Mouse (Mus musculus): Measurements from ENCODE around the gene Olfr676.
"Not testable (repeated sequence)": the region's sequence is repeated elsewhere in the genome, so short reads cannot be mapped to it uniquely, and the experiment has no call there.

Gene Olfr676

GRCm38 (mm10) chr7:105032398-105032797 is at the start of gene Olfr676:
TSS of gene Olfr676 (plus strand) at chr7:105032698.
- DNase-seq (ENCODE audit: low read depth in 1 of 2, low spot score in 2 of 2): no peak

- no peak for DNase-seq (ENCODE audit: low read depth in 1 of 2, low spot score in 2 of 2)
Observed at GRCm38 (mm10) chr7:105001929-105002328, 30.6 kb upstream of the Olfr676 start, which contains the start of gene Olfr672. TSS of gene Olfr672 (minus strand) at chr7:105002029.

GRCm38 (mm10) chr7:105022530-105022929 is 10.0 kb upstream of the Olfr676 start:
- DNase-seq (ENCODE audit: low read depth in 1 of 2, low spot score in 2 of 2): no peak

- DNase-seq (ENCODE audit: low read depth in 1 of 2, low spot score in 2 of 2): no peak
Observed at GRCm38 (mm10) chr7:105028360-105028759, 4.1 kb upstream of the Olfr676 start, which contains the start of gene Olfr675. TSS of gene Olfr675 (minus strand) at chr7:105028460.

- not testable (repeated sequence) for DNase-seq (ENCODE audit: low read depth in 1 of 2, low spot score in 2 of 2)
Observed at GRCm38 (mm10) chr7:105033836-105034235, 1.3 kb downstream of the Olfr676 start.

GRCm38 (mm10) chr7:105058951-105059350 is 26.5 kb downstream of the Olfr676 start:
- DNase-seq (ENCODE audit: low read depth in 1 of 2, low spot score in 2 of 2): no peak

- DNase-seq (ENCODE audit: low read depth in 1 of 2, low spot score in 2 of 2): no peak
Observed at GRCm38 (mm10) chr7:105064175-105064574, 31.7 kb downstream of the Olfr676 start, which contains the start of gene Olfr678. TSS of gene Olfr678 (plus strand) at chr7:105064475.

- DNase-seq (ENCODE audit: low read depth in 1 of 2, low spot score in 2 of 2): no peak
Observed at GRCm38 (mm10) chr7:105080905-105081304, 48.4 kb downstream of the Olfr676 start, which contains the start of gene Olfr679. TSS of gene Olfr679 (plus strand) at chr7:105081205.
